Mouse (Mus musculus): ENCODE data around the gene Rbm4b.

DNA sequence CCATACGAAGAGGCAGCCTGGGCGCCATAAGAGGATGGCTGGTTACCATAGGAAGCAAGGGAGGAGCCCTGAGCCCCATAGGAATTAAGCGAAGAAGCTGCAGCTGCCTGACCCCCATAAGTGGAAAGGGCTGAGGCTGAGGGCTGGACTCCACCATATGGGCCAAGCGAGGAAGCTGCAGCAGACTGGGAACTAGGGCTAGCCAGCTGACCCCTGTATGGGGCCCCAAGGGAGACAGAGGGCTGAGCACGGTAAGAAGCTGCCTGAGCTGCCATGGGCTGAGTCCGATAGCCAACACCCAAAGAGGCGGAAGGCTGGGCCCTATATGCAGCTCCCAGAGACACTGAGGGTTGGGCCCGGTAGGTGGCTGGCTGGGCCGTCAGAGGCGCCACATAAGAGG lies 47.0 kb downstream of the Rbm4b start:
- TF ChIP-seq CTCF (IDR thresholded peaks at IDR 0.05 in 2 of 3, conservative IDR thresholded peaks at IDR 0.05 in 1 of 3; ENCODE audit: control insufficient read depth in 1 of 3, insufficient read depth in 1 of 3, low read depth in 2 of 3, low read length in 3 of 3, poor library complexity in 1 of 3, severe bottlenecking in 1 of 3): no peak
- no peak for TF ChIP-seq HCFC1 (IDR thresholded peaks at IDR 0.05; ENCODE audit: low read depth, low read length)
- TF ChIP-seq GATA1 (IDR thresholded peaks at IDR 0.05; ENCODE audit: low read depth, low read length): no peak
- no peak for TF ChIP-seq POLR2A (IDR thresholded peaks at IDR 0.05; ENCODE audit: control insufficient read depth in 1 of 2, insufficient read depth in 1 of 2, low read depth in 1 of 2, low read length in 2 of 2, poor library complexity in 1 of 2)
- no peak for TF ChIP-seq CHD1 (IDR thresholded peaks at IDR 0.05; ENCODE audit: low read depth, low read length)
- TF ChIP-seq MYB (IDR thresholded peaks at IDR 0.05; ENCODE audit: low read depth, low read length): no peak
- no peak for TF ChIP-seq UBTF (IDR thresholded peaks at IDR 0.05; ENCODE audit: borderline replicate concordance, insufficient read depth, low read depth, low read length)
